Mouse (Mus musculus) erythroblast, adult 5-6 weeks (primary cell): ENCODE data around the gene Gm21887. TPM values are rescaled to one million over a fixed set of nuclear protein-coding genes. Genes with fewer than 3 reads are reported as not detected.
"Not testable (repeated sequence)": the region's sequence is repeated elsewhere in the genome, so short reads cannot be mapped to it uniquely, and the experiment has no call there.

Experiments
- ATAC-seq: replicated peaks from 2 replicates; pipeline ENCODE4 v1.8.0; 2016; ENCODE audit warnings: moderate number of reproducible peaks, mild to moderate bottlenecking, moderate TSS enrichment, inconsistent platforms; ENCODE audit not compliant: poor library complexity, low FRiP score, severe bottlenecking
- total RNA-seq, 2 experiments: library from RNA; stranded (forward) in 1 of 2; stranded (reverse) in 1 of 2; fragments of 150-400 nt in 1 of 2; fragments of 200-764, 138-1000 nt in 1 of 2; gene quantifications; 2 replicates each; pipeline versions ENCODE4 v1.2.3 to v1.2.4; 2015 to 2017; ENCODE audit warnings: low replicate concordance in 2 of 2

Gene Gm21887
- total RNA-seq, 2 experiments from 2014 or later, result 4.0 to 59.6 TPM

GRCm38 (mm10) chrX:169994866-169995711 lies 14.4 kb upstream of the Gm21887 start:
- ATAC-seq, result not testable (repeated sequence)

GRCm38 (mm10) chrX:169995909-169996521 lies 13.4 kb upstream of the Gm21887 start:
- ATAC-seq, result not testable (repeated sequence)

GRCm38 (mm10) chrX:169996926-169997325 lies 12.5 kb upstream of the Gm21887 start:
- peak; percentile 10 for ATAC-seq

GRCm38 (mm10) chrX:169997456-169997853 lies 12.0 kb upstream of the Gm21887 start:
- peak; percentile 3 for ATAC-seq

GRCm38 (mm10) chrX:169997854-169998456 lies 11.5 kb upstream of the Gm21887 start:
- ATAC-seq, result peak; percentile 73

GRCm38 (mm10) chrX:169998559-169999219 lies 10.8 kb upstream of the Gm21887 start:
- not testable (repeated sequence) for ATAC-seq

- not testable (repeated sequence) for ATAC-seq
These were observed 10.1 kb upstream of the Gm21887 start for GRCm38 (mm10) chrX:169999226-169999883.

GRCm38 (mm10) chrX:169999912-170000641 lies 9.4 kb upstream of the Gm21887 start:
- not testable (repeated sequence) for ATAC-seq

- ATAC-seq, result not testable (repeated sequence)
These were observed 8.6 kb upstream of the Gm21887 start for GRCm38 (mm10) chrX:170000642-170001387.

- ATAC-seq, result not testable (repeated sequence)
These were observed 8.1 kb upstream of the Gm21887 start for GRCm38 (mm10) chrX:170001388-170001695.

GRCm38 (mm10) chrX:170002510-170003197 lies 6.8 kb upstream of the Gm21887 start:
- ATAC-seq, result not testable (repeated sequence)

- not testable (repeated sequence) for ATAC-seq
These were observed 5.9 kb upstream of the Gm21887 start for GRCm38 (mm10) chrX:170003536-170003935.

- ATAC-seq, result not testable (repeated sequence)
These were observed 5.2 kb upstream of the Gm21887 start for GRCm38 (mm10) chrX:170004236-170004635.

GRCm38 (mm10) chrX:170004793-170005192 lies 4.7 kb upstream of the Gm21887 start:
- not testable (repeated sequence) for ATAC-seq

GRCm38 (mm10) chrX:170005194-170005593 lies 4.3 kb upstream of the Gm21887 start:
- not testable (repeated sequence) for ATAC-seq

GRCm38 (mm10) chrX:170005695-170006297 lies 3.7 kb upstream of the Gm21887 start:
- not testable (repeated sequence) for ATAC-seq

GRCm38 (mm10) chrX:170006694-170007247 lies 2.7 kb upstream of the Gm21887 start:
- ATAC-seq, result not testable (repeated sequence)
